Mouse (Mus musculus): ENCODE results near the gene Dlg4. TPM values are rescaled to one million over a fixed set of nuclear protein-coding genes. Genes with fewer than 3 reads are reported as not detected.
"Not testable (repeated sequence)": the region's sequence is repeated elsewhere in the genome, so short reads cannot be mapped to it uniquely, and the experiment has no call there.

Dlg4 gene
- total RNA-seq, 2 experiments from 2014 or later, result 11.5 to 12.0 TPM

- peak; percentile 97 to 98 for DNase-seq
- intact Hi-C loops (cut with DNase I), result no loop called here
Measured at GRCm38 (mm10) chr11:69995391-69995960, 21.3 kb upstream of the Dlg4 start, which contains the start of gene Phf23. Gene Phf23 (plus strand): TSS chr11:69995777.

- intact Hi-C loops (cut with DNase I), result loop anchor here (2.0 kb wide), 1 partner anchor 16 kb away; the partner anchor contains the start of gene Ctdnep1
- peak; percentile 57 to 70 for DNase-seq
Measured at GRCm38 (mm10) chr11:69996161-69997061, 20.3 kb upstream of the Dlg4 start.

GRCm38 (mm10) chr11:69997070-69997509 is 19.7 kb upstream of the Dlg4 start:
- peak; percentile 92 to 93 for DNase-seq
- intact Hi-C loops (cut with DNase I), result loop anchor here (2.0 kb wide), 1 partner anchor 16 kb away; the partner anchor contains the start of gene Ctdnep1

GRCm38 (mm10) chr11:69998567-69999491 is 17.9 kb upstream of the Dlg4 start:
- intact Hi-C loops (cut with DNase I), result no loop called here
- DNase-seq, result no peak

- DNase-seq, result no peak
- intact Hi-C loops (cut with DNase I), result no loop called here
Measured at GRCm38 (mm10) chr11:69999666-70000065, 17.1 kb upstream of the Dlg4 start.

GRCm38 (mm10) chr11:70000396-70000898 is 16.3 kb upstream of the Dlg4 start, which contains the start of gene Dvl2:
Gene Dvl2 (plus strand): TSS chr11:70000595.
- intact Hi-C loops (cut with DNase I), result no loop called here
- peak; percentile 90 to 93 for DNase-seq

GRCm38 (mm10) chr11:70001159-70001558 is 15.6 kb upstream of the Dlg4 start:
- intact Hi-C loops (cut with DNase I), result no loop called here
- no peak for DNase-seq

GRCm38 (mm10) chr11:70001865-70002264 is 14.9 kb upstream of the Dlg4 start:
- intact Hi-C loops (cut with DNase I), result no loop called here
- peak; percentile 53 to 69 for DNase-seq

- intact Hi-C loops (cut with DNase I), result no loop called here
- no peak for DNase-seq
Measured at GRCm38 (mm10) chr11:70002471-70002870, 14.3 kb upstream of the Dlg4 start.

GRCm38 (mm10) chr11:70005521-70005920 is 11.2 kb upstream of the Dlg4 start:
- no peak for DNase-seq
- intact Hi-C loops (cut with DNase I), result loop anchor here (2.0 kb wide), 1 partner anchor 71 kb away; the partner anchor contains the start of gene Ybx2

- no peak for DNase-seq
- intact Hi-C loops (cut with DNase I), result no loop called here
Measured at GRCm38 (mm10) chr11:70010033-70010432, 6.7 kb upstream of the Dlg4 start.

GRCm38 (mm10) chr11:70010548-70010947 is 6.2 kb upstream of the Dlg4 start:
- intact Hi-C loops (cut with DNase I), result no loop called here
- no peak for DNase-seq

GRCm38 (mm10) chr11:70010961-70011360 is 5.8 kb upstream of the Dlg4 start:
- intact Hi-C loops (cut with DNase I), result no loop called here
- no peak for DNase-seq

GRCm38 (mm10) chr11:70012931-70013330 is 3.8 kb upstream of the Dlg4 start:
- no peak for DNase-seq
- intact Hi-C loops (cut with DNase I), result no loop called here

- DNase-seq, result no peak
Measured at GRCm38 (mm10) chr11:70013408-70013807, 3.3 kb upstream of the Dlg4 start.

GRCm38 (mm10) chr11:70014051-70014450 is 2.7 kb upstream of the Dlg4 start:
- intact Hi-C loops (cut with DNase I), result no loop called here
- no peak for DNase-seq

More at GRCm38 (mm10) chr11:70013408-70013807, 3.3 kb upstream of the Dlg4 start:
- intact Hi-C loops (cut with DNase I), result no loop called here

GRCm38 (mm10) chr11:70014880-70015558 is 1.7 kb upstream of the Dlg4 start, which contains the start of gene Acadvl:
Gene Acadvl (minus strand): TSS chr11:70015411.
- intact Hi-C loops (cut with DNase I), result no loop called here
- DNase-seq, result peak; percentile 91 to 93

GRCm38 (mm10) chr11:70015677-70016076 is 1.1 kb upstream of the Dlg4 start:
- intact Hi-C loops (cut with DNase I), result no loop called here

GRCm38 (mm10) chr11:70016177-70016576 is 565 bp upstream of the Dlg4 start:
- DNase-seq; intact Hi-C loops (cut with DNase I): not testable (repeated sequence)

More at GRCm38 (mm10) chr11:70015677-70016076, 1.1 kb upstream of the Dlg4 start:
- DNase-seq, result no peak
